Mouse (Mus musculus) gastrocnemius, postnatal 10 days (tissue): ENCODE results near the gene Tcte2. TPM values are rescaled to one million over a fixed set of nuclear protein-coding genes. Genes with fewer than 3 reads are reported as not detected.
"Not testable (repeated sequence)": the region's sequence is repeated elsewhere in the genome, so short reads cannot be mapped to it uniquely, and the experiment has no call there.

ENCODE experiments used
- DNase-seq: peaks from one replicate; pipeline ENCODE4 v3.0.0; 2021; ENCODE audit warnings: mixed read lengths
- long read RNA-seq, 2 experiments: library from polyadenylated mRNA; stranded (forward); transcript quantifications; one replicate each; pipeline ENCODE4 v2.0.0; 2021
- total RNA-seq, 2 experiments: library from RNA; stranded (reverse); gene quantifications; 2 replicates each; pipeline ENCODE4 v1.2.3; 2021

The Tcte2 gene
- 1 to 10 TPM; 1.6 to 2.3 TPM for total RNA-seq
- long read RNA-seq, experiment 1 = 0 reads
- long read RNA-seq, experiment 2 = 0 reads

DNA sequence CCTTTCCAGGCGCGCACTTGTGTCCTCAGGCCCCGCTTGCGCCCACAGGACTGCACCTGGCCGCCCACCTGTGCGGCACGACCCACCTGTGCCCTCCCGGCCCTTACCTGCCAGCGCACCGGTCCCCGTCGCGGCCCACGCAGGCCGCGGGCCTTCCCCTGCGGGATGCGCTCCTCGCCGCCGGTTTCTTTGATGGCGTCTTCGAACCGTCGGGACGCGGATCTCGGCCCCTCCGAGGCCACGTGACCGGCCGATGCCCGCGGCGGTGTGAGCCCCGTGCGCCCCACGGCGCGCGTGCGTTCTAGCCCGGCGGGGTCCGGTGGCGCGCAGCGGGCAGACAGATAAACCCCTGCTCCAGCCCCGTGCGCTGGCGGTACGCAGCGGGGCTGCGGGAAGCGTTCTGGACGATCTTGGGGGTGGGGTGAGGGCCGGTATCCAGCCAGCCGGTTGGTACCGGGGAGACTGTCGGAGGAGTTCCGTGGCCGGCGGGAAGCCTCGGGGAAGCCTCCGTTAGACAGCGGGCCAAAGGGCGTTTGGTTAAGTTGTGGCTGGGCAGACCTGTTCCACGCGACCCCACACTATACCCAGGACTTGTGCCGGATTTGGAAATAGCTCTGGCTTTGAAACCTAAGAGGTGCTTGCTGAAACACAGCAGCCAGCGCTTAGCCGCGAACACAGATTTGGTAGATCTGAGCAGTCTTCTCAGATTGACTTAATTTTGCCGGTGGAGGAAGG lies at the start of gene Tcte2:
Tcte2 (minus strand) TSS at position 647 of the 735 bp plus-strand sequence.
- peak; percentile 41 for DNase-seq

DNA sequence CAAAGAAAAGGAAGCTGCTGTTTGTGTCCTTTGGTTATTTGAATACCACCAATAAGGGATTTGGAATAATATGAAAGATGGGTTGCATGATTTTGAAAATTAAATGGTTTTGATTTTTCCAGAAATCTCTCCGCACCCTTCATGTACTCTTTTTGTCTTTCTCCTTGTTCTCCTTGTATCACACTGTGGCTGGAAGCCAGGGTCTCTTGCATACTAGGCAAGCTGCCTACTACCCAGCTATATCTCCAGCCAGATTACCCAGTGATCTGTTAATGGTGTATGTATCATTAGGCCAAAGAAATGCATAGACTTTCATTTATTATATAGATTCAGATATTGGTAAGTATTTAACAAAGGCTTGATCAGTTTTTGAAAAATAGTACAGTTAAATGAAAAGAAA lies 44.4 kb upstream of the Tcte2 start:
- no peak for DNase-seq

DNA sequence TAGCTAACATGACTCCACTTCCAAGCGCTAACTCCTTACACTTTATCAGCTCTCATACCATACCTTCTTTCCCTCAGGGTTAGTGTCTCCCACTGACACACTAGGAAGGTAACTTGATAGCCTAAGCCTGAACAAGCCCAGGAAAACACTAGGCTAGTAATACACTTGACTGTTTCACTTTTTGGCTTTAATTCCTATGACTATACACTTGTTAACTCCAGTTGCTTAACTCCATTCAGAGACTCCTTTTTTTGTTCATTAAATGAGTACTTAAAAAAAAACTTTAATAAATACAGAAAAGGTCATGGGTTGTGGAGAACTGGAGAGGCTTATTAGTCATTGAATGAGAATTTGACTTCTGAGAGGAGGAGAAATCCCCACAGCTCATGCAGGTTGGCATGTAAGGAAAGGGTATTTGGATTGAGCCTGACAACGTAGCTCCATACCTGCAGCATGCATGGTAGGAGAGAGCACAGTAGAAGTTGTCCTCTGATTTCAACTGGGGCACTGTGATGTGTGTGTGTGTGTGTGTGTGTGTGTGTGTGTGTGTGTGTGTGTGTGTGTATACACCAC lies 41.3 kb upstream of the Tcte2 start:
- DNase-seq = no peak

- no peak for DNase-seq
Measured at GRCm38 (mm10) chr17:13797691-13798090, 36.1 kb upstream of the Tcte2 start.

GRCm38 (mm10) chr17:13790033-13790432 lies 28.4 kb upstream of the Tcte2 start:
- not testable (repeated sequence) for DNase-seq

DNA sequence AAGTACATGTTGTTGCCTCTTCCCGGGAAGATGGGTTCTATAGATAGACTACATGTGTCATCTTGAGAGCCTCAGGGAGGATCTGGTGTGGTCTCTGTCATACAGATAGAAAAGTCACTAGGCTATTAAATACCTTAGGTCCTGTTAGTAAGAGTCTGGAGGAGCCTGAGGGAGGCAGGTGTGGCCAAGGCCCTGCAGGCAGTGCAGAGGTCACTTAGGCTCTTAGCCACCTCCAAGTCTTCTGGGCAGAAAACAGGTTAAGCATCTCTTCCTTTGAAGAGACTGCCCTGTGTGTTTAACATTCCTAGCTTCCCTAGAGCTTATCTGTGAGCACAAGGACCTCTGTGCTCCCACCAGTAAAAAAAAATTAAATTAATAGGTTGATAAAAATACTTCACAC lies 21.8 kb upstream of the Tcte2 start:
- no peak for DNase-seq

- DNase-seq = no peak
Measured at GRCm38 (mm10) chr17:13781948-13782347, 20.3 kb upstream of the Tcte2 start.

DNA sequence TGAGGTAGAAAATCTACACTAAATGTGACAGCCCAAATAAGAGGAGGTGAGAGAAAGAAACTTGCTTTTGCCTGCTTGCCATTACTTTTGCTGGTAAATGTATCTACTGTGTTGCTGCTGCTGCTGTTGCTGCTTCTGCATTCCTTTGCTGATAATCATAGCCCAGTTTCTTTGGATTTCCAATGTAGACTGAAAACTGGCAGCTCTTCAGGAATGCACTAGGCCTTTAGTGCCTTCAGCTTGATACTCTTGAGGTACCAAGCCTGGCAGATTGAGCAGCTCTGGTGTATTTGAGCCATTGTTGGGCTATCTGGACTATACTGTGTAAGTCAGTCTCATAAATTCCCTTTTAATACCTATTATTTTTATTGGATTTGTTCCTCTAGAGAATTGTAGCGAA lies 17.2 kb upstream of the Tcte2 start:
- DNase-seq = no peak

DNA sequence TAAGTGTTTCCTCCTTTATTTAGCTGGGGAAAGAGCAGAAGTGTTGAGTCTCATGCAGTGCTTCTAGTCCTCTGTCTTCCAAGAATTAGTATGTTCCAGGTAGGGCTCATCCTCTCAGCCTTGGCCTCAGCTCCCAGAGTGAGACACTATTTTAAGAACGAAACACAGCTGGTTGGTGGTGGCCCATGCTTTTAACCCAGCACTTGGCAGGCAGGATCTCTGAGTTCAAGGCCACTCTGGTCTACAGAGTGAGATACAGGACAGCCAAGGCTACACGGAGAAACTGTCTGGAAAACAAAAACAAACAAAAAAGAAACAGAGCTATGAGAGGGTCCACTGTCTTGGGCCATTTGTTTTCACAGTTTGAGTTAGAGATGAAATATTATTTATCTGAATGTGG lies 16.1 kb upstream of the Tcte2 start:
- no peak for DNase-seq

DNA sequence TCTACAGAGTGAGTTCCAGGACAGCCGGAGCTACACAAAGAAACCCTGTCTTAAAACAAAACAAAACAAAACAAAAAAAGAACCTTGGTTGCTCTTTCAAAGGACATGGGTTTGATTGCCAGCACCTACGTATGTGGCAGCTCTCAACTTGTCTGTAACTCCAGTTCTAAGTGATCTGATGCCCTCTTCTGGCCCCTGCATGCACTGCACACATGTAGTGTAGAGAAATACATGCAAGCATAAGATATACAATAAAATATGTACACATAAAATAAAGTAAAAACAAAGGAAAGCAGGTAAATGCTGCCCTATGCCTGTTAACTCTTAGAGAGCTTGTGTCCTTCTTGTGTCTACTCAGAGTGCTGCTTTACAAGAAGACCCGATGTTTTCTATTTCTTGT lies 7.6 kb upstream of the Tcte2 start:
- DNase-seq = no peak

- no peak for DNase-seq
Measured at GRCm38 (mm10) chr17:13768531-13768930, 6.9 kb upstream of the Tcte2 start.

DNA sequence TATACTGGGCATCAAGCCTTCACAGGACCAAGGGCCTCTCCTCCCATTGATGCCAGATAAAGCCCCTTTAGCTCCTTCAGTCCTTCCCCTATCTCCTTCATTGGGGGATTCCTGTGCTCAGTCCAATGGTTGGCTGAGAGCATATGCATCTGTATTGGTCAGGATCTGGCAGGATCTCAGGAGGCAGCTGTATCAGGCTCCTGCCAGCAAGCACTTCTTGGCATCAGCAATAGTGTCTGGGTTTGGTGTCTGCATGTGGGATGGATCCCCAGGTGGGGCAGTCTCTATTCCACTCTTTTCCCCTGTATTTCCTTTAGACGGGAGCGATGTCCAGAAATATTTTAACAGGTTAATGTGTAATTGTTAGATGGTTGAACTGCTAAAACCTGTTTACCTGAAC lies 3.3 kb upstream of the Tcte2 start:
- not testable (repeated sequence) for DNase-seq

GRCm38 (mm10) chr17:13763819-13764218 lies 2.2 kb upstream of the Tcte2 start:
- DNase-seq = no peak

DNA sequence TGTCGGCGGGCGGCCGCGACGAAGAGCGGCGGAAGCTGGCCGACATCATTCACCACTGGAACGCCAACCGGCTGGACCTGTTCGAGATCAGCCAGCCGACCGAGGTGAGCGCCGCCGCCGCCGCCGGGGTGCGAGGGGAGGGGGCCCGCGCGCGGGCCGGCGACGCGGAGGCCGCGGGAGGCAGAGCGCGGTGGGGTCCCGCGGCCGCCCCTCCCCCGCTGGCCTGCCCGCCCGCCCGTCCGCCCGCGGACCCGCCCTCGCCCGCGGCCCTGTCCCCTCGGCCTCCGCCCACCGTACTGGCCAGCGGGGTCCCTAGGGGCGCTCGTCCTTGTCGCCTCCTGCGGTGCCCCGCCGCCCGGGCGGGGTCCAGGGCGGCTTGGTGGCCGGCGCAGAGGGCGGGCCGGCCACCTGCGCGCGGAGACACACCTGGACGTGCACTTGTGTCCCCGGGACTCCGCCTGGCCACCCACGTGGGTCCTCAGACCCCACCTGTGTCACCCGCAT lies 898 bp downstream of the Tcte2 start:
- peak; percentile 22 for DNase-seq

GRCm38 (mm10) chr17:13759853-13760627 lies 1.6 kb downstream of the Tcte2 start, which contains the start of gene Afdn:
Gene Afdn, plus strand, starts transcription at chr17:13760539.
- peak; percentile 79 for DNase-seq

DNA sequence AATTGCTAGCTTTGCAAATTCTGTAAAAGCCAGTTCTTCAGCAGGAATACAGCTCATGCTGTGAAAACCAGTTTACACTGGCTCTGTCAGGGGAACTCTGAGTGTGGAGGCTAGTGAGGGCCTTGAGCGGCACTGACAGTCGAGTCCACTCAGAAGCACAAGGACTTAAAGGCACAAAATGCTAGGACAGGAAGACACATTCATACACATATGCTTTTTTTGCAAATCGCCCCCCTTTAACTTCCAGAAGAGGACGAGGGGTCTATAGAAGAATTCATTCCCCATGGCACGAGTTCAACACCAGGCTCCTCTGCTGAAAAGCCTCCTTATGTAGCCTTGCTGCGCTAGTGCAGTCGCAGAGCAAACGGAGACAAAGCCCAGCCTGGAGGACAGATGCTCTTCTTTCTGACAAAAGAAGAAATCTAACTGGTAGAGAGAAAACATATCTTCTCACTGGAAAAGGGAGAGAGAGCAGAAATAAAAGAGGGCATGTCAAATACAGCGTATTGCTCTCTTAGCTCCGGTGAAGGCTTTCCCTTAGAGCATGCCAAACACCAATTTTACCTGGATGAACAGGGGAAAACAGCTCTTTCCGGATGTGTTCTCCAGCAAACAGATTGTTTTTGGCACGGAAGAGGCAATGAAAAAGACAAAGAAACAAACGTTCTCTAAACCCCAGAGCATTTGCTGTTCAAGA lies 2.3 kb downstream of the Tcte2 start:
- no peak for DNase-seq

DNA sequence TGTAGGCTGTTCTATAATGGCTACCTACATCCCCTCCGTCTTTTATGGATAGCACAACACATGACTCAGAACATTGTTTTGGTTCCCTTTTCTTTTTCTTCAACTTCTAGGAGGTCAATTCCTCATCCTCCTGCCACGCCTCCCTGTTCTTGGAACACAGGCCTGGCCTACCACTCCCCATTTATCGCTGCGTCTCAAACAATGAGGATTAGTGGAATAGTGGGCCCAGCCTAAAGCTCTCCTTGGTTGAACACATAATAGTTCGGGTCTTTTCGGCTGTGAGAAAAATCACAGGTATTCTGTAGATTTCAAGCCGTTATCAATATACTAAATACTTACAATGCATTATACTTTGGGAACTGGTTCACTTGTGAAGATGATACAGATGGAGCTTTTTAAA lies 3.0 kb downstream of the Tcte2 start:
- no peak for DNase-seq

DNA sequence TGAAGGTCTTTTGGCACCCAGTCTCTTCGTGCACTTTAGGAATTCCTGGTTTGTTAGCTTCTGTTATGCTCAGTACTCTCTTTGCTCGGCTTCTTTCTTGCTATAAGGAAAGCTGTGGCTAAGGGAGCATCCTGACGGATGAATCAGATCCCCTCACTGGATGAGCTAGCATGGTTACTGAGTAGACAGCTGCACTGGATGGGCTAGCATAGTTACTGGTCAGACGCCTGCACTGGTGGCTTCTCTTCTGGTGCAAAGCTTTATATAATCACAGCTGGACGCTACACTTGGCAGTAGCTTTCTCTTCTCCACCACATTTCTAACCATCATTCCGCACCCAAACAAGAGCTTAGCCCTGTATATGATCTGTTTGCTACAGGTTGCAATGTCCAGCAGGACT lies 6.7 kb downstream of the Tcte2 start:
- DNase-seq = no peak

DNA sequence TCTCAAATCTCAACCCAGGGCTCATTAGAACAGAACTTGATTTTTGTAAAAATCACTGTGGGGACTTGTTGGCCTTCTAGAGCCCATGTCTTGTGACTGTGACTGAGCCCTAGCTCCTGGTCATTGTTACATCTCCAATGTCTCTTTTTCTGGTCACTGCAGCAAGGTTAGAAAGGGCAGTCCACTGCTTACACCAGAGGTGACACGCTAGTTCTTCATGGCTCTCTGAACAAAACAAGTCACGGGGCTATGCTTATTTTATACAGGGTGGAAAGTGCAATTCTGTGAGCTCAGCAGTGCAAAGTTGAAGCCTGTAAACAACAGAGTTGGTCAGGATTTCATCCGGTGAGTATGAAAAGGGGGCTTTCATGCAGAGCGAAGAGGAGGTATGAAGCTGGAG lies 7.7 kb downstream of the Tcte2 start:
- no peak for DNase-seq

DNA sequence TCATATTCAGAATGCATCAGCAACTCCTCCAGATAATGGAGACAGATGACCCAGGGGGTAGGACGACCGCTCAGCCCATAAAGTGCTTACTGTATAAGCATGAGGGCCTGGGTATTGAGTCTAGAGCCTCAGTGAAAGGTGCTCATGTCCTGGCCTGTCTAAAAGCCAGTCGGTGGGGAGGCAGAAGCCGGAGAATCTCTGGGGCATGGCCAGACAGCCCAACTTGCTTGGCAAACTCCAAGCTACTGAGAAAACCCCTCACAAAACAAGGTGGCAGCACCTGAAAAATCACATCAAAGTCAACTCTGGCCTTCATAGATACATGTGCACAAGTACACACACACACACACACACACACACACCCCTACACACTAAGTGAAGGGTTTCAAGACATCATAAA lies 12.6 kb downstream of the Tcte2 start:
- no peak for DNase-seq

DNA sequence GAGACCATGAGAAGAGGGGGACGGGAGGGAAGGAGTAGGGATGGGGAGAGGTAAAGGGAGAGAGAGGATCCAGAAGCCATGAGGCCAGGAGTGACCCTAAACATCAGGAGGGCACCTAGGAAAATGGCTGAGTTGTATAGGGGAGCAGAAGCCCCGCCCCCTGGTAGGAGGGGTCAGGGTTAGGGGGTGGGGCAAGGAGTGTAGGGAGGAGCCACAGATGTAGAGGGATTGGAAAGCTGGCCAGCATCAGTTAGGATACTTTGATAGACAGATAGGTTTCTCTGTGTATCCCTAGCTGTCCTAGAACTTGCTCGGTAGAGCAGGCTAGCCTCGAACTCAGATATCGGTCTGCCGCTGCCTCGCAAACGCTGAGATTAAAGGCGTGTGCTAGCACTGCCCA lies 13.9 kb downstream of the Tcte2 start:
- DNase-seq = no peak

- DNase-seq = no peak
Measured at GRCm38 (mm10) chr17:13746330-13746729, 15.3 kb downstream of the Tcte2 start.
